Mouse (Mus musculus) telencephalon, adult 2 months (tissue): ENCODE data around the gene Snx30.

Experiments used
- DNase-seq: peaks from one replicate; pipeline ENCODE4 v3.0.0-alpha.2; 2011; ENCODE audit warnings: low read depth, low spot score

The Snx30 gene

GRCm38 (mm10) chr4:59902547-59902946, 96.9 kb downstream of the Snx30 start:
- no peak for DNase-seq

GRCm38 (mm10) chr4:59907092-59907491, 101.5 kb downstream of the Snx30 start:
- no peak for DNase-seq

- DNase-seq: no peak
Observed at GRCm38 (mm10) chr4:59907657-59908230, 102.1 kb downstream of the Snx30 start.

- no peak for DNase-seq
Observed at GRCm38 (mm10) chr4:59908785-59909184, 103.1 kb downstream of the Snx30 start.

DNA sequence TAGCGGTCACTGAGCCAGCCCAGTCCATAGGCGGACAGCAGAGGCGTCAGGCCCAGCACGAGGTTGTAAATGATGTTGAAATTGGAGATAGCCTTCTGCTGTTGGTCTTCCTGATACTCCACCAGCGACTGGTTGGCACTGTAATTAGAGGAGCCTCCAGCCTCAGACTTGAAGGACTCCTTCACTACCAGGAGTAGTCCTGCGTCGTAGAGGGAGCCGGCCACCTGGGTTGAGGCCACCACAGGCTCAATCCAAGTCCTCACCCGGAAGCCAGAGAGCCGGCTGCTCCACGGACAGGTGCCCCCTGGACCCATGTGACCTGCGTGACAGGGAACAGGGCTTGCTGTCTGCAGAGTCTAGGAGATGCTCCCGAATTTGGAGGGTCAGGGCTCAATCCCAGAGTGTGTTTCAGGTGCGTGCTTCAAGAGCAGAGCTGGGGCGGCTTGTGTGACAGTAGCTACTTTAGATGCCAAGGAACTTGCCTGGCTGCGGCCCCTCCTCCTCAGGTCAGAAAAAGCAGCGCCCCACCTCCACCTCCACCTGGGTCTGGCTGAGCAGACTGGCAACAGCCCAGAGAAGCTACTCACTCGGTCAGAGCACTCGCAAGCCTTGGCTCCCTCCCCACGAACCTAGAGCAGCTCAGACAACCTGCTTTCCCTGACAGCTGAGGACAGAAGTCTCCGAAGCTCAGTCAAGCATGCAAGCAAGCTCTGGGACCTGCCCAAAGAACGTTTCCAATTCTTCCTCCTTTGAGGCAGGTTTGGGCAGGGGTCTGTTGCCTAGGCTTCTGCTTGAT, 109.2 kb downstream of the Snx30 start, which contains the start of gene Slc46a2:
Slc46a2 (minus strand) TSS at position 449 of the 796 bp plus-strand sequence.
- DNase-seq: no peak

DNA sequence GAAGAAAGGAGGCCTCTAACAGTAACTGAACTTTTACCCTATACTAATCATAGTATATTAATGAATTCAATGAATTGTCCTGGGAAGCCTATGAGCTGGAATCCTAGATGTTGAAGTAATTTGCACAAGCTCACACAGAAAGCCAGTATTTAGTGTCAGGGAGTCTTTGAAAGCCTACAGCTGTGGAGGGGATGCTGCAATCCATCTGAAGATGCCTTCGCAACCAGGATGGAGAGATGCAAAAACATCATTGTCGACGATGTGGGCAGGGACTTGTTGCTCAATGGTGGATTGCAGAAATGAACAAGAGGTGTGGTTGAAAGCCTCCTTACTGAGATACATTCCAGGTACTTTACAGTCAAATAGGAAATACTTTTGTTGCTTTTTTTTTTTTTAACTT, 112.3 kb downstream of the Snx30 start:
- no peak for DNase-seq

GRCm38 (mm10) chr4:59925082-59925481, 119.4 kb downstream of the Snx30 start:
- no peak for DNase-seq

DNA sequence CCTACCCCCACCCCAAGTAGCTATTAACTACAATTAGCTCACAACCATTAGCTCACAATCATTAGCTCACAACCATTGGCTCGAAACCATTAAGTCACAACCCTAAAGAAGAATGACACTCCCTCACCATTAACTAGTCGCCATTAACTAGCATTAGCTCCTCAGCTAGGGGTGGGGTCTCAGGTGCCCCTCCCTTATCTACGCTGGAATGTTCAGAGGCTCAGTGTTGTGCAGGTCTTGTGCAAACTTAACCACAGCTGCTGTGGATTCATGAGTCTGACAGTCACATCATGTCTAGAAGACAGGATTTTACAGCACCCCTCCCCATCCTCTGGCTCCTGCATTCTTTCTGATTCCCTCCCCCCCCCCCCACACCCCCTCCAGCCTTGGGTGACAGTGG, 122.0 kb downstream of the Snx30 start:
- no peak for DNase-seq

DNA sequence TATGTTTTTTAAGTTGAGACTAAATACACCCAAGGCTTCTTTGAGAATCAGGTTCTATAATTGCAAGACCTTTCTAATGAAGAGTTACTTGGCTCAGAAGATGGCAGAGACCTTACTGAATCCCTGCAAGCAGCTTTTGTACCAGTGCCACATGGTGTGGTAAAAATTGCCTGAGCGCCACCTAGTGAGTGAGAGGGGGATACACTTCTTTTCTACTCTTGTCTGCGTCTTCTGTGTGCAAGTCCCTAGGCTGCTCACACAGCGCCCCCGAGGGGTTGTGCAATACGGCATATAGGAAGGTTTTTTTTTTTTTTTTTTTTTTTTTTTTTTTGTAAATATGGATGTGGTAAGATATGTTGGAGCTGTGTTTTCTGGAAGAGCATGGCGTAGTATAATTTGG, 122.7 kb downstream of the Snx30 start:
- DNase-seq: peak; percentile 60

- no peak for DNase-seq
Observed at GRCm38 (mm10) chr4:59932505-59933281, 127.1 kb downstream of the Snx30 start.

- no peak for DNase-seq
Observed at GRCm38 (mm10) chr4:59937543-59937942, 131.9 kb downstream of the Snx30 start.
